Mouse (Mus musculus) embryo, embryonic 11 days (tissue): Measurements from ENCODE around the gene Pptc7.

ENCODE experiments used
- DNase-seq: peaks from one replicate; pipeline ENCODE4 v3.0.0-alpha.2; 2015

The Pptc7 gene

DNA sequence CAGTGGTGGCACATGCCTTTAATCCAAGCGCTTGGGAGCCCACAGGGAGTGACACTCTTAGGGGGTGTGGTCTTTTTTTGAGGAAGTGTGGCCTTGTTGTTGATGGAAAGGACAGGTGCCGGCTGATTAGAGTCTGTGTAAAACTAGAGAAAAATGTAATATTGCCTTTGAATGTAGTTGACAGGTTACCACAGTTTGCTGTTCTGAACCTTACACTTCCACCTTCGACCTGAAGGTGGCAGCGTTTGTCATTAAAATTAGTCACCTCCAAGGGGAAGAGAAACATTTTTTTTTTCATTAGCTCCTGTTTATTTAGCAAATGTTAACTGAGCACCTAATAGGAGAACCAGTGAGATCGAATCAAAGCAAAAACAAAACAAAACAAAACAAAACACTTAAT lies 16.3 kb upstream of the Pptc7 start:
- DNase-seq, result peak; percentile 63

DNA sequence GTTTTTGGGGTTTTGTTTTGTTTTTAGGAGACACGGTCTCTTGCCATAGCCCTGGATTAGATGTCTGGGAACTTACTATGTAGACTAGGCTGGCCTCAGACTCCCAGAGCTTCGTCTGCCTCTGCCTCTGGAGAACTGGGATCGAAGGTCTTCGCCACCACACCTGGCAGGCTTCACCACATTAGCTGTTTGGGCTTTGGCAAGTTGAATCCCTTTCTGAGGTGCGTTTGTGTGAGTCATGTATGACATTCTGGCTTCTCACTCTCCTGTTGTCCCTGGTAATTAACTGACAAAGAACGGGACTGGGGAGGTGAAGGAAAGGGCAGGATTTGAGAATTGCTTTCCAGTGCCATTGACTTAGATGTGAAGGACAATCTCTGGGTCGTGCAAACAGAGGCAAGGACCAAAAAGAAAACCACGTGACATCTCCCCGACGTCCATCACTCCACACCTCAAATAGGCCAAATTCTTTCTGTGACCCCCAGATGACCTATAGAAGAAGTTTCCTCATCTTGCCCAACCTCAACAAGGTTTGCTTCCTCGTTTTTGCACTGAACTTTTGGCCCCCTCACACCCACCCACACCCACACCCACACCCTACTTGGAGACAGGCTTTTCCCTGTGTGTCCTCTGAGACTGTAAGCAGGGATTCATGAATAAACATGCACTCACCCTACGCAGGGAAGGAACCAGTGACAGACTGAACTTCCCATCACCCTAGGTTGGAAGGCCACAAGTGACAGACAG lies 15.1 kb upstream of the Pptc7 start:
- no peak for DNase-seq

GRCm38 (mm10) chr5:122272821-122273220 lies 11.3 kb upstream of the Pptc7 start:
- DNase-seq, result no peak

DNA sequence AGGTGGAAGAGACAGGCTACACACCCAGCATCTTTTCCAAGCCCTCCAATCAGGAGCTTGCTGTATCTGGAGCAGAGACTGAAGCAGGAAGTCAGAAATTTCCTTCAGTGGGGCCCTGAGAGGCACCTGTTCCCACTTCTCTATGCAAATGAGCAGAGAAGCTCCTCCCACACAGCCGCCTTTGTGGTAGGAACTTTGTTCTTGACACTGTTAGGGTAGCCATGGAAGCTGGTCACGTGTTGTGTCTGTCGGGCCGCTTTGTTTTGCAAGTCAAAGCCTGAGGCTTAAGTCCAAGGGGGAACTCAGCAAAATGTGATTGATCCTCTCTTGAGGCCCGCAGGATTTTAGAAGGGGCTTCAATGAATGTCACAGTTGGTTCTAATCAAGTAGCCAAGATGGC lies 9.4 kb upstream of the Pptc7 start:
- DNase-seq, result peak; percentile 50

- no peak for DNase-seq
Observed at GRCm38 (mm10) chr5:122278946-122279345, 5.2 kb upstream of the Pptc7 start.

DNA sequence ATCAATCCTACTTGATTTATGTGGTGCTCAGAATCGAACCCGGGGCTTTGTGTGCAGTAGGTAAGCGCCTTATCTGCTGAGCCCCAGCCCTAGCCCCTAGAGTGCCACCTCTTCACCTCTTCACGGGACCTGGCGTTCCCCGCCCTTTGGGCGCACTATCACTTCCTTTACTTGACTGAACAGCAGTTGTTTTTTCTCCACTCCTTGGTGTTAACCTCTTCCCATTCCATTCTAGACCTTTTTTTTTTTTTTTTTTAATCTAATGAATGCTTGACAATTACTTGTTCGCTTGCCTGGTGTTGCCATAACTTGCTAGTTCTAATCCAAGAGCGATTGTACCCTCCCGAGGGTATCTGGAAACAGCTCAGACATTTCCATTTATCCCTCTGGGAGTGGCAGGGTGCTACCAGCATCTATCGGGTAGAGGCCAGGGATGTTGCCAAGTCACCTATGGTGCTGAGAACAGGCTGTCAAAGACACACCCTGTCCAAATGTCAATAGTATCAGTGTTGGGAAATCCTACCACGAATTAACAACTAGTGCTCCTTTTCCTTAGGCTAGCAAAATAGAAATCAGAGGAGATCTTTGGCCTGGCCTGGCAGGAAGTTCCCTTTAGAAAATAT lies 4.3 kb upstream of the Pptc7 start:
- no peak for DNase-seq

- no peak for DNase-seq
Observed at GRCm38 (mm10) chr5:122280422-122280826, 3.7 kb upstream of the Pptc7 start.

DNA sequence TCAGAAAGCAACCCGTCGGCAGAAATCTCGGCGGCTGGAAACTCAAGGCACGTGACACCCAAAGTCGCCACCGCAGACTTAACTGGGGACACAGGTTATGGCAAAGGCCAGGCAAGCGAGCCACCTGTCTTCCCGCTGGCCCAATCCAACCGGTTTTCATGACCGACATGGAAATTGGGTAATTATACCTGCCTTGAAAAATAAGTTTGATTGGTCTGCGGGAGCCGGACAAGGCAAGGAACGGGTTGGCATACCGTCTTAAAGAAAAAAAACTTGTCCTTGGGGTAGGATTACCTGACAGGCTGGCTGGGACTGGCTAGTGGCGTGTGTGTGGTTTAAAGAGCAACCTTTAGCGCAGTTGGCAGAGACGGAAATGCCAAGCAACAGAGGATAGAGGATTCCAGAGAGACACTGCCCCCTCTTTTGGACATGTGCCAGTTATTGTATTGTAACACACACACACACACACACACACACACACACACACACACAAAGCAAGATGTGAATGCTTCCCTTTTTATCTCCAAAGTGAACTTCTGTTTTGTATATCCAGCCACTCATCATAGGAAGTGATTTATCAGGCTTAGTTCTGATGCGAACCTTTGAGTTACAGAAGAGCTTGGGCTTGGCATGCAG lies 3.2 kb upstream of the Pptc7 start:
- DNase-seq, result no peak

DNA sequence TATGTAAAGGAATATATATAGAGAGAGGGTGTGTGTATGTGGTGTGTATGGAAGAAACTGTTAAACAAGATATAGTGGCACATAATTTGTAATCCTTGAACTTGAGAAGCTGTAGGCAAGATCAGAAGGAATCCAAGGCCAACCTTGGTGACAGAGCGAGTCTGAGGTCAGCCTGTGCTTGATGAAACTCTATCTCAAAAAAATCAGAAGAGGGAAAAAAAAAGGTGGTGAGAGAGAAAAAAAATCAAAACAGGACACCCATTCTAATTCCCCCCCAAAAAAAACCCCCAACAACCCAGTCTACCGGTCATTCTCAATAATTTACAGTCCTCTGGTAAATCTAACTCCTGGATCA lies 360 bp upstream of the Pptc7 start:
- no peak for DNase-seq

DNA sequence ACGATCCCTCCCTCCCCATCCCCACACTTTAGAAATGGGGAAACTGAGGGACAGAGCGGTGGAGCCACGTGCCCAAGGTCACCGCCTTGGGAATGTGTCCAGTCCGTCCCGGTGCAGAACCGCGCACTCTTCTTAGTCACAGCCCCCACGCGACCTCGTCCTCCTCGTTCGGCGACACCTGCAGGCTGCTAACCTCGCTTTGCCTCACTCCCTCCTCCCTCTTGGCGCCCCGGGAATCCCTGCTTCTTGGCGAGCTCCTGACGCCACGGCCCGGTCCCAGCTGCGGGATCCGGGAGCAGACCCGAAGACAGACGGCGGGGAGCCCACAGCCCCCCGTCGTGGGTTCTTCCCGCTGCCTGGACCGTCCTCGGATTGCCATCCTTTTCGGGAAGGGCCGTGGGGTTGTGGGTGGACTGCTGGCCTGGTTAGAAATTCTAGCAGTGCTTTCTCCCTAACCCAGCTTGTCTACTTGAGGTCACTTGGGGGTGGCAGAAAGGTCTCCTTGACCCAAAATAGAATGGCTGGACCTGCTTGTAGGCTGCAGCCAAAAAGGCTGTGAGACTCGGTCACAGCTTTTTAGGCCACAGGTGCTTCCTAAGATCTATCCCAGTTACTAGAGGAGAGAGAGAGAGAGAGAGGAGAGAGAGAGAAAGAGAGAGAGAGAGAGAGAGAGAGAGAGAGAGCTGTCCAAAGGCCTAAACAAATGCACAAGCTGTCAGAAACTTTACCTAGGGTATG lies 1.0 kb downstream of the Pptc7 start:
- DNase-seq, result peak; percentile 66

DNA sequence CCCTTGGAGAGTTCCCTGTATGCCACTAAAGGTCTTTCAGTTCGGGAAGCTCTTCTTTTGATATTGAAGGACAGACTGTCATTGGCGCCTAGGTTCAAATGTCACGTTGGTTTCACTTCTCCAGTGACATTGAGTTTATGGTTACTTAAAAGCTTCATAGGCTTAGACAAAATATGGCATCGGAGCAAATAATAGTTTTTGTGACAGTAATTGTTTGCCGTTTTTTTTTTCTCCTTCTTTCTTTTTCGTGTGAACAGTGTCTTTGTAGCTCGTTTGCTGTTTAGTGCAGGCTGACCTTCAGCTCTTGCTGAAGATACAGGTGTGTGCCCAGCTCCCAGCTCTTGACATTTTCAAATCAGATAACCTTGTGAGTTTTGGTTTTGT lies 1.6 kb downstream of the Pptc7 start:
- DNase-seq, result no peak

DNA sequence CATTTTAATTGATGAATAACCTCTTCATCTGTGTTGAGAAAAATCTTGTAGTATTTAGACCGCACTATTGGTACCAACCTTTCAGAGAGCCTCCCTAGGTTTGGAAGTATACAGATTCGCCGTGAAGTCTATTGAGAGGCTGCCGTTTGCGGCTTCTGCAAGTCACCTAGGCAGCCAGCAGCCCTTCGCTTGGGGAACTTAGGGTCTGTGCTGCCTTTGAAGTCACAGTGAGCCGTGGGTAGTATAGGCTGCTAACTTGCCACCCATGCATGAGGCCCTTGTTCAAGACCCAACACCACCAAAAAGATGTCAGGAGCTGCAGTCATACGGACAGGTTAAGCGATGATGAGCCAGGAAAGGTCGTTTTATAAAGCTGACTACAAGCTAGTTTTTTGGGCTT lies 2.0 kb downstream of the Pptc7 start:
- no peak for DNase-seq

DNA sequence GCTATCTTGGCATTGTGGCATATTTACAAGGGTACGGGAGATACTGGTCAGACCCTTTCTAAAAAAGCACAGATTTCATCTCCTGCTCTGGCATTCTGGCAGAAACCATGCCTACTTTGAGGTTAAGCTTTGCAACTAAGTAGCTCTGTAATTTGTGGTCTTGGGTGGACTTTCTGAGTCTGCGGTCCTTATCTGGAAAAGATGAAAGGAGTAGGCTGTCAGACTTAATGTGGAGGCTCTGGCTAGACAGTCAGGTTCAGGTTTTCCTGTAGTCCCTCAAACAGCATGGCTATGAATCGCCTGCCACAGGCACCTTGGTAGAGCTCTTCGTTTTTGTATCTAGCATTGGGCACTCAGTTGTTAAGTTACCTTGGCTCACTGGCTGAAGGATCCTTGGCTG lies 2.9 kb downstream of the Pptc7 start:
- DNase-seq, result no peak

DNA sequence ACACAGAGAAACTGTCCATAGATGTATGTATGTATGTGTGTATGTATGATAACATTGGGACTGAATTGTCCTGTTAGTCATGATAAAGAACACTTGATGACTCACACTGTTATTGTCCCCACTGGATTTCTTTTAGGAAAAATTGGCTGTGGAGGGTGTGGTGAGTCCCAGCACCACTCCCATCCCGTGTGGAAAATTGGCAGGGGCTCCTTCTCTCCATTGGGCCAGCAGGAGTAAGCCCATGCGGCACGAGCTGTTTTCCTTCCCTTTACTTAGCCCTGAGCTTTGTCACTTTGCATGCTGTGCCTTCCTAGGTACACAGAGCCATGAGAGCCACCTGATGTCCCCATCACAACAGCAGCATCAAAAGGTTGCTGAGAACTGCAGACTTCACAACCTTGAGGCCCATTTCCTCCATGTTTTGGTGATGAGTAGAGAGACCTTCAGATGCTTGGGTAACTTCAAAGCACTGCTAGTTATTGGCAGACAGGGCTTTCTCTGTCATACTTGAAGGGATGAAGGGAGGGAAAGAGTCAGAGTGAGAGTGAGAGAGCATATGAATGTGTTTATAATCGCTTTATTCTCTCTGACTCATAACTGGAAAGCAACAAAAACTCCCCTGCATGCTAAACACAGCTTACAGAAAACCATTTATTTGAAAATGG lies 4.1 kb downstream of the Pptc7 start:
- DNase-seq, result no peak

DNA sequence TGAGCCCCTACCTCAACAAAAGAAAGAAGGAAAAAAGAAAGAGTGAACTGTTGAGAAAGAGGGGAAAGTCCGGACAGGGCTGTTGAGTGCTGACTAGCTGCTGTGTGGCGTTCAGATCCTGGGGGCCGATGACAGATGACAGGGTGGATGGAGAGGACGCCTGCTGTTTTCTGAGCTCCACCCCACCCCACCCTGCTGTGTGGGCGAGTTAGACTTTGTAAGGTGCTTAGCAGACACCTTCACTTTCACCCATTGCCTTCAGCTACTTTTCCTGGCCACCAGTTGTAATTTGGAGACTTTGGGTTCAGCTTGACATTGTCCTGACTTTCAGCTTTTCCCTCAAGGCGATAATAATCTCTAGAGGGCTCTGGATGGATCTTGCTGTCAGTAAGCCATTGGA lies 7.0 kb downstream of the Pptc7 start:
- no peak for DNase-seq

- DNase-seq, result no peak
Observed at GRCm38 (mm10) chr5:122291553-122292339, 7.6 kb downstream of the Pptc7 start.

DNA sequence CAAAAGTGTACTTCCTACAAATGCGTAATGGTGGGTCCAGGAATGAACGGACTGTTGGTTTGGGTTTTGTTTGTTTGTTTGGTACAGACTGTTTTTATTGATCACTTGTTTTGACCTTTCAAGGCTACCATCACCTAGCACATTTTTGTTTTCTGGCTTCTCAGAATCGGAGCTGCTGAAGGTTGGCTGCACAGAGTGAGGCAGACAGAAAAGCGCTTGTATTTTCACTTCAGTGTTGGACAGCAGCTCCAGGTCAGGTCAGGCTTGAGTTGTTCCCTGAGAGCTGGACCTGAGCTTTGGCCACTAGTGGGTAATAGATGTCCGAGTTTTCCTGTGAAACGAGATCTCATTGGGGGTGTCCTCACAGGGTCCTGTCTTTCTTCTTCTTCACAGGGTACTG lies 9.0 kb downstream of the Pptc7 start:
- DNase-seq, result no peak

DNA sequence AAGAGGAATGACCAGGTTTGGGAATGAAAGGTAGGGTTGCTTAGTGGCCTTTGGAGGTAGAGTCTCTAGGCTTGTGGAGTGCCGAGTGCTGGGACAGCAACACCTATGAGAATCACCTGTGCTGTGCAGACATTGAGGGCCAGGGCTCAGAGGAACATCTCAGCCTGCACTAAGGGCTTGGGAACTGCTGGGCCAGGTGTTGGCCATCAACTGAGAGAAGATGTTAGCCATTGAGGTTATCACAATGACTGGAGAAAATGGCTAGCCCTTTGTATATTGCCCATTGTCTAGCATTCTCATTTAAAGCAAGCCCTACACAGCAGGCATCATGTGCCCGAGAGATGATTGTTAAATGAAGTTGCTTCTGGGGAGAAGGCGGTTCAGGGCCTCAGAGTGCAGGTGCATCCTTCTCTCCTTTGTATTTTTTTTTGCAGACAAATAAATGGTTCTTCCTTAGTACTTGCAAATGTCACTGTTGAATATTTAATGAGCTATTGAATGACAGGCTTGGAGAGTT lies 10.1 kb downstream of the Pptc7 start:
- no peak for DNase-seq

GRCm38 (mm10) chr5:122295113-122295935 lies 11.2 kb downstream of the Pptc7 start:
- DNase-seq, result no peak

DNA sequence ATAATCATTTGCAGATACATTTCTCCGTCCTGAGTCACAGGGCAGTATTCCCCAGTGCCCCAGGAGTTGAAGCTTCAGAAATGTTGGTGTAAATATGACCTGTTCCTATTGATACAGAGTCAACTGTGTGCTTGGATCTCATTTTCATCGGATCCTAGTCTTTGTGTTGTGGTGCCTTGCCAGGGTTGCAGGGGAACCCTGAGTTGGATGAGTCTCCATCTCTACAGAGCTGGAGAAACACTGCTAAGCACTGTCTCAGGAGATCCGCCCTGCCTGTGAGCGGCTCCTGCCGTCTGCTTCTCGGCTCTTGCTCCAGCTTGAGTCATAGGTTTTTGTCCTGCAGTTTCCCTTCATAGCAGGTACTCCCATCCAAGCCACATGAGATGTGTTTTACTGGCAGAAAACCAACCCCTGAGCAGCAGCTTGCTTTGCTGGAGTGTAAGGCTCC lies 15.9 kb downstream of the Pptc7 start:
- no peak for DNase-seq
